Mouse (Mus musculus) lung, postnatal 0 days (tissue): ENCODE measurements at regions not wholly inside any gene's neighbourhood (a gene's known extent, or its start where the extent isn't known, plus 50 kb on each side); places are given as distances from the start of the nearest gene placed in this dataset.

ENCODE experiments used
- ATAC-seq: fragments of 200-750 bp; cut with Nextera tagmentation; 2 replicates; pipeline ENCODE4 v1.8.0; 2017; ENCODE audit warnings: moderate library complexity
- DNase-seq: peaks from one replicate; pipeline ENCODE4 v3.0.0-alpha.2; 2016; ENCODE audit warnings: low spot score
- H3K27ac ChIP-seq: fragments of 300-500 bp; sonication (generic); 2 replicates; pipeline ENCODE4 v1.5.1; 2014; ENCODE audit warnings: antibody characterized with exemption, mild to moderate bottlenecking, low read length, mixed read lengths
- H3K27me3 ChIP-seq: fragments of 300-500 bp; sonication (generic); replicated peaks from 2 replicates; pipeline ENCODE4 v1.6.1; 2014; ENCODE audit warnings: low read length, mixed read lengths; ENCODE audit not compliant: insufficient read depth
- H3K36me3 ChIP-seq: fragments of 300-500 bp; sonication (generic); 2 replicates; pipeline ENCODE4 v1.6.1; 2014; ENCODE audit warnings: low read length, mixed read lengths; ENCODE audit not compliant: insufficient read depth
- H3K4me1 ChIP-seq: fragments of 300-500 bp; sonication (generic); 2 replicates; pipeline ENCODE4 v1.6.1; 2014; ENCODE audit warnings: antibody characterized with exemption, low read depth, low read length, mixed read lengths; ENCODE audit not compliant: insufficient read depth
- H3K4me2 ChIP-seq: fragments of 300-500 bp; sonication (generic); replicated peaks from 2 replicates; pipeline ENCODE4 v1.6.1; 2014; ENCODE audit warnings: low read depth, mild to moderate bottlenecking, low read length, moderate library complexity, mixed read lengths
- H3K4me3 ChIP-seq: fragments of 300-500 bp; sonication (generic); 2 replicates; pipeline ENCODE4 v1.5.1; 2014; ENCODE audit warnings: low read depth, low read length
- H3K9ac ChIP-seq: fragments of 300-500 bp; sonication (generic); replicated peaks from 2 replicates; pipeline ENCODE4 v1.6.1; 2014; ENCODE audit warnings: low read depth, mild to moderate bottlenecking
- H3K9me3 ChIP-seq: fragments of 300-500 bp; sonication (generic); 2 replicates; pipeline ENCODE4 v1.6.1; 2016; ENCODE audit warnings: low read length, mixed read lengths
- CTCF ChIP-seq: IDR thresholded peaks from 2 replicates; pipeline ENCODE4 v1.5.1; 2016; ENCODE audit warnings: antibody characterized with exemption, mild to moderate bottlenecking
- EP300 ChIP-seq: IDR thresholded peaks from 2 replicates; pipeline ENCODE4 v1.6.1; 2016; ENCODE audit warnings: antibody characterized with exemption, mild to moderate bottlenecking, control low read depth
- WGBS: fragments of 180-500 bp; shearing (Covaris S2); extraction: QIAGEN DNeasy Blood & Tissue Kit; methylation state at CpG from one replicate; pipeline ENCODE4 v1.1.7; 2014; 5-methylcytosine and 5-hydroxymethylcytosine counted together

- Histone ChIP-seq H3K36me3 (no peaks in the 10 kb centered on the region), H3K4me3 (no peak overlapping the region), H3K9ac (no peak overlapping the region), H3K4me2 (no peak overlapping the region), H3K9me3 (no peaks in the 10 kb centered on the region), H3K27me3 (no peaks in the 10 kb centered on the region), H3K27ac (no peak overlapping the region), H3K4me1 (no peaks in the 10 kb centered on the region)
- WGBS, result 52% methylated on average over 2 of the region's 2 CpGs
- ATAC-seq, result no peak
- no peak for DNase-seq
- TF ChIP-seq EP300, result no peak
- no peak for TF ChIP-seq CTCF
These were observed 1284.6 kb upstream of the Pcdh20 start for GRCm38 (mm10) chr14:89755831-89756230.

- H3K9ac ChIP-seq, result no peak overlapping the region
- no peaks in the 10 kb centered on the region for H3K9me3 ChIP-seq
- no peak overlapping the region for H3K27ac ChIP-seq
- H3K4me2 ChIP-seq, result no peak overlapping the region
- no peaks in the 10 kb centered on the region for H3K4me1 ChIP-seq
- H3K4me3 ChIP-seq, result no peak overlapping the region
- no peak for ATAC-seq
- H3K36me3 ChIP-seq, result no peaks in the 10 kb centered on the region
- no peak for DNase-seq
- TF ChIP-seq CTCF (no peak), EP300 (no peak)
- 77% methylated on average over 2 of the region's 2 CpGs for WGBS
- no peaks in the 10 kb centered on the region for H3K27me3 ChIP-seq
These were observed 1242.5 kb upstream of the Pcdh20 start for GRCm38 (mm10) chr14:89713711-89714110.
